Mouse (Mus musculus) forebrain, embryonic 16.5 days (tissue): ENCODE results near the gene Hs3st5. TPM values are rescaled to one million over a fixed set of nuclear protein-coding genes. Genes with fewer than 3 reads are reported as not detected.
A peak's percentile ranks its signal among the peaks of the same experiment; 100 is the strongest.

ENCODE experiments used
- ATAC-seq: fragments of 200-750 bp; cut with Nextera tagmentation; 2 replicates; pipeline ENCODE4 v1.8.0; 2017; ENCODE audit warnings: mild to moderate bottlenecking, moderate library complexity
- H3K27ac ChIP-seq: fragments of 300-500 bp; sonication (generic); 2 replicates; pipeline ENCODE4 v1.5.1; 2014; ENCODE audit warnings: low read length, control low read depth
- H3K27me3 ChIP-seq: fragments of 300-500 bp; sonication (generic); replicated peaks from 2 replicates; pipeline ENCODE4 v1.6.1; 2014; ENCODE audit warnings: low read length; ENCODE audit not compliant: control insufficient read depth, insufficient read depth
- H3K36me3 ChIP-seq: fragments of 300-500 bp; sonication (generic); 2 replicates; pipeline ENCODE4 v1.6.1; 2014; ENCODE audit not compliant: control insufficient read depth, insufficient read depth
- H3K4me1 ChIP-seq: fragments of 300-500 bp; sonication (generic); replicated peaks from 2 replicates; pipeline ENCODE4 v1.6.1; 2014; ENCODE audit warnings: low read length; ENCODE audit not compliant: control insufficient read depth, insufficient read depth
- H3K4me2 ChIP-seq: fragments of 300-500 bp; sonication (generic); 2 replicates; pipeline ENCODE4 v1.6.1; 2014; ENCODE audit warnings: mild to moderate bottlenecking, low read length, control low read depth
- H3K4me3 ChIP-seq: fragments of 300-500 bp; sonication (generic); replicated peaks from 2 replicates; pipeline ENCODE4 v1.5.1; 2014; ENCODE audit warnings: mild to moderate bottlenecking, low read length, control low read depth
- H3K9ac ChIP-seq: fragments of 300-500 bp; sonication (generic); replicated peaks from 2 replicates; pipeline ENCODE4 v1.6.1; 2014; ENCODE audit warnings: low read depth, low read length, control low read depth
- H3K9me3 ChIP-seq: fragments of 300-500 bp; sonication (generic); 2 replicates; pipeline ENCODE4 v1.6.1; 2016; ENCODE audit warnings: low read length; ENCODE audit not compliant: control insufficient read depth
- WGBS: fragments of 180-500 bp; shearing (Covaris S2); extraction: QIAGEN DNeasy Blood & Tissue Kit; methylation state at CpG from one replicate; pipeline ENCODE4 v1.1.7; 2014; 5-methylcytosine and 5-hydroxymethylcytosine counted together
- polyA plus RNA-seq: library from polyadenylated mRNA; unstranded; fragments of >200 nt; fragmentation: Nextera tagmentation; extraction: Ambion mirVana; gene quantifications from 2 replicates; pipeline ENCODE4 v1.2.1, GENCODE M21; 2015

Gene Hs3st5
- polyA plus RNA-seq, 1 experiment from 2014 or later: 10.7 TPM

- no peak for ATAC-seq
- Histone ChIP-seq H3K9me3 (no peaks in the 10 kb centered on the region), H3K4me1 (no peaks in the 10 kb centered on the region), H3K4me3 (no peak overlapping the region), H3K36me3 (no peaks in the 10 kb centered on the region), H3K9ac (no peak overlapping the region), H3K27ac (no peak overlapping the region), H3K27me3 (no peaks in the 10 kb centered on the region), H3K4me2 (no peak overlapping the region)
- 38% methylated on average over 1 of the region's 1 CpGs for WGBS
These were observed 247.9 kb downstream of the Hs3st5 start for GRCm38 (mm10) chr10:36754471-36754870.

GRCm38 (mm10) chr10:36773595-36773994, 267.0 kb downstream of the Hs3st5 start:
- H3K9ac ChIP-seq: no peak overlapping the region
- no peak overlapping the region for H3K27ac ChIP-seq
- H3K4me1 ChIP-seq: no peaks in the 10 kb centered on the region
- no peak overlapping the region for H3K4me3 ChIP-seq
- H3K4me2 ChIP-seq: no peak overlapping the region
- no peaks in the 10 kb centered on the region for H3K9me3 ChIP-seq
- no peaks in the 10 kb centered on the region for H3K36me3 ChIP-seq
- H3K27me3 ChIP-seq: no peaks in the 10 kb centered on the region
- 0 out of 2 replicates have a peak, but pooled peaks have one; percentile 38 for ATAC-seq

- no peaks in the 10 kb centered on the region for H3K9me3 ChIP-seq
- H3K36me3 ChIP-seq: no peaks in the 10 kb centered on the region
- H3K27ac ChIP-seq: no peak overlapping the region
- H3K4me1 ChIP-seq: no peaks in the 10 kb centered on the region
- H3K4me2 ChIP-seq: no peak overlapping the region
- 80% methylated on average over 6 of the region's 6 CpGs for WGBS
- no peak overlapping the region for H3K9ac ChIP-seq
- no peaks in the 10 kb centered on the region for H3K27me3 ChIP-seq
- ATAC-seq: no peak; the same call in 1 of the 2 replicates
- no peak overlapping the region for H3K4me3 ChIP-seq
These were observed 268.3 kb downstream of the Hs3st5 start for GRCm38 (mm10) chr10:36774898-36775297.

GRCm38 (mm10) chr10:36781641-36782040, 275.0 kb downstream of the Hs3st5 start:
- no peaks in the 10 kb centered on the region for H3K9me3 ChIP-seq
- no peak overlapping the region for H3K9ac ChIP-seq
- H3K4me3 ChIP-seq: no peak overlapping the region
- ATAC-seq: no peak
- no peak overlapping the region for H3K27ac ChIP-seq
- H3K36me3 ChIP-seq: no peaks in the 10 kb centered on the region
- no peaks in the 10 kb centered on the region for H3K4me1 ChIP-seq
- 65% methylated on average over 1 of the region's 1 CpGs for WGBS
- H3K27me3 ChIP-seq: no peaks in the 10 kb centered on the region
- no peak overlapping the region for H3K4me2 ChIP-seq

- no peaks in the 10 kb centered on the region for H3K9me3 ChIP-seq
- H3K4me2 ChIP-seq: no peak overlapping the region
- H3K4me3 ChIP-seq: no peak overlapping the region
- no peak for ATAC-seq
- H3K36me3 ChIP-seq: no peaks in the 10 kb centered on the region
- H3K9ac ChIP-seq: no peak overlapping the region
- H3K4me1 ChIP-seq: no peaks in the 10 kb centered on the region
- H3K27me3 ChIP-seq: no peaks in the 10 kb centered on the region
- WGBS: 70% methylated on average over 7 of the region's 7 CpGs
- H3K27ac ChIP-seq: no peak overlapping the region
These were observed 280.4 kb downstream of the Hs3st5 start for GRCm38 (mm10) chr10:36786970-36787369.

- ATAC-seq: peak; percentile 84
- no peaks in the 10 kb centered on the region for H3K9me3 ChIP-seq
- H3K9ac ChIP-seq: no peak overlapping the region
- WGBS: 39% methylated on average over 2 of the region's 2 CpGs
- no peaks in the 10 kb centered on the region for H3K27me3 ChIP-seq
- H3K4me1 ChIP-seq: no peaks in the 10 kb centered on the region
- no peak overlapping the region for H3K4me3 ChIP-seq
- no peak overlapping the region for H3K4me2 ChIP-seq
- no peaks in the 10 kb centered on the region for H3K36me3 ChIP-seq
- no peak overlapping the region for H3K27ac ChIP-seq
These were observed 285.2 kb downstream of the Hs3st5 start for GRCm38 (mm10) chr10:36791771-36792170.

GRCm38 (mm10) chr10:36795311-36795710, 288.7 kb downstream of the Hs3st5 start:
- Histone ChIP-seq H3K27ac (no peak overlapping the region), H3K9ac (no peak overlapping the region), H3K4me1 (no peaks in the 10 kb centered on the region), H3K36me3 (no peaks in the 10 kb centered on the region), H3K27me3 (no peaks in the 10 kb centered on the region), H3K9me3 (no peaks in the 10 kb centered on the region), H3K4me3 (no peak overlapping the region), H3K4me2 (no peak overlapping the region)
- no peak for ATAC-seq

GRCm38 (mm10) chr10:36800925-36801482, 294.4 kb downstream of the Hs3st5 start:
- no peak overlapping the region for H3K9ac ChIP-seq
- no peak overlapping the region for H3K4me2 ChIP-seq
- no peaks in the 10 kb centered on the region for H3K36me3 ChIP-seq
- ATAC-seq: no peak
- no peaks in the 10 kb centered on the region for H3K9me3 ChIP-seq
- H3K4me3 ChIP-seq: no peak overlapping the region
- H3K27me3 ChIP-seq: no peaks in the 10 kb centered on the region
- H3K4me1 ChIP-seq: peaks cover 4% of the 10 kb centered on the region; the same call in 1 of the 2 replicates
- 50% methylated on average over 2 of the region's 2 CpGs for WGBS
- no peak overlapping the region for H3K27ac ChIP-seq

GRCm38 (mm10) chr10:36803705-36804104, 297.1 kb downstream of the Hs3st5 start:
- H3K9ac ChIP-seq: no peak overlapping the region
- no peak overlapping the region for H3K4me2 ChIP-seq
- no peak overlapping the region for H3K4me3 ChIP-seq
- H3K27ac ChIP-seq: no peak overlapping the region
- ATAC-seq: no peak
- H3K27me3 ChIP-seq: no peaks in the 10 kb centered on the region
- WGBS: 23% methylated on average over 2 of the region's 2 CpGs
- H3K36me3 ChIP-seq: no peaks in the 10 kb centered on the region
- H3K4me1 ChIP-seq: peaks cover 4% of the 10 kb centered on the region; the same call in 1 of the 2 replicates
- H3K9me3 ChIP-seq: no peaks in the 10 kb centered on the region

GRCm38 (mm10) chr10:36805265-36805664, 298.7 kb downstream of the Hs3st5 start:
- H3K9me3 ChIP-seq: no peaks in the 10 kb centered on the region
- no peaks in the 10 kb centered on the region for H3K27me3 ChIP-seq
- H3K27ac ChIP-seq: peak overlapping the region; percentile 20; the same call in 1 of the 2 replicates
- no peak overlapping the region for H3K4me3 ChIP-seq
- WGBS: 42% methylated on average over 4 of the region's 4 CpGs
- no peak overlapping the region for H3K9ac ChIP-seq
- H3K4me2 ChIP-seq: no peak overlapping the region
- no peaks in the 10 kb centered on the region for H3K36me3 ChIP-seq
- peaks cover 4% of the 10 kb centered on the region; the same call in 1 of the 2 replicates for H3K4me1 ChIP-seq
- peak; percentile 33; the same call in 1 of the 2 replicates for ATAC-seq
